Mouse (Mus musculus) adrenal gland, adult 18-20 months (tissue): Measurements from ENCODE around the gene Prpf38b. TPM values are rescaled to one million over a fixed set of nuclear protein-coding genes. Genes with fewer than 3 reads are reported as not detected.

Experiments used
- DNase-seq, 2 experiments: peaks; one replicate each; pipeline ENCODE4 v3.0.0; 2021 to 2022; ENCODE audit warnings: low spot score in 2 of 2
- long read RNA-seq, 2 experiments: library from polyadenylated mRNA; stranded (forward); transcript quantifications; one replicate each; pipeline ENCODE4 v2.0.0; 2021
- total RNA-seq, 2 experiments: library from RNA; stranded (reverse); gene quantifications; 1 replicate in 1 of 2; 2 replicates in 1 of 2; pipeline ENCODE4 v1.2.3; 2021

Prpf38b gene
- 10 to 100 TPM; 56.6 to 73.2 TPM for total RNA-seq
- long read RNA-seq, experiment 1, transcript Prpf38b-201 (6 exons, 3,026 nt), result major isoform, 30 of 34 reads
- long read RNA-seq, experiment 1, partial matches to known transcripts, result 0 of 34 reads
- long read RNA-seq, experiment 1, other reads (novel, unspliced or antisense), result 4 of 34 reads
- long read RNA-seq, experiment 2, transcript Prpf38b-201 (6 exons, 3,026 nt), result major isoform, 58 of 75 reads
- long read RNA-seq, experiment 2, partial matches to known transcripts, result 4 of 75 reads
- long read RNA-seq, experiment 2, other reads (novel, unspliced or antisense), result 13 of 75 reads

DNA sequence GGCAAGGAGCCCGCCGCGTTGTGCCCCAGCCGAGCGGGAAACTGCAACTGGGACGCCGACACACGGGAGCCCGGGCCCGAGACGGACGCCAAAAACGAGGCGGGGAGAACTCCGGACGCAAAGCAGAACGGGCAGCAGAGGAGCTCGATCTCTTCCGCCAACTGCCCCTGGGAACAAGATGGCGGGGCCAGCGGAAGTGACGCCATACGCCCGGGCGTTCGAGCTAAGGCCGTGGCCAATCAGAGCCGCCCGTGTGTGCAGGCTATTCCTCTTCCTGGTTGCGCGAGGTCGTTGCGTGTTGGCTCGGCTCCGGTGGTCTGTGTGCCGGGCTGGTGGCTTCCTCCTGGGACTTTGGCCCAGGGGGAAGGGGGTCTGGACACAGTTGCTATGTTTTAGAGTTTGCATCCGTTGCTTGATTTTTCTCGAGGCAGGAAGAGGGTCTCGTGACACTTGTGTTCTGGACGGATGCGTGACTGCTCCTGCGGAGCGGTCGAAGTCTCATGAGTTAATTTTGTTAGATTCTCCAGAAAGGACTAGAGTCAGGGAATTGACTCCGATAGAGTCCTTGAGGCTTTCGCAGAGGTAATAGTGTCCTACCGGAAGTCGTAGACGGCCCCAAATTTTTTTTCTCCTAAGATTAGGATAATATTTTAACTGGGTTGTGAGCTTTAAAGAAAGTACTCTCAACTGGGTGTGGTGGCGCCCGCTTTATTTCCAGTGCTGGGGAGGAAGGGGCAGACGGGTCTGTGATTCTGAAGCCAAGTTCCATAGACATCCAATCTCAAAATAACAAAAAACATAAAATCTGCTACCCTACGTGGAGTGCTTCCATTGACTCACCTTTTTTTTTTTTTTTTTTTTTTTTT lies at the start of gene Prpf38b:
Prpf38b (minus strand) TSS at position 180 of the 866 bp plus-strand sequence.
- DNase-seq, result peak; percentile 92 to 93

DNA sequence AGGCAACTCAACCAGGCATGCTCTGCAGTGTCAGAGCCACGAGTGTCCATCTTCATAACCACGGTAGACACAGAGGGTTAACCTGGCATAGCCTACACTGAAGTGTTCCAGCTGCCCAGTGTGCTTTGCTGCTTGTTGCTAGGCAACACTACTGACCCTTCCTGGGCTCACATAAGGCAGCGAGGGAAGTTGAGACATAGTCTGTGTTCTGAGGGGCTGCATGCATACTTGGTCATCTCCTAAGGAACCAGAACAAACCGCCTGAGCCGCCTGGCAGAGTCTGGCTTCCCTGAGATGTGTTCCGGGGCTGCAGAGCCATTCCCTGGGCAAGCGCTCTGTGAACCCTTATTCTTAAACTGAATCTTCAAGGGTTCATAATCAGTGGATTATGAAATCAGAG lies 49.7 kb upstream of the Prpf38b start:
- no peak for DNase-seq

- DNase-seq, result no peak
Measured at GRCm38 (mm10) chr3:108959680-108960295, 48.3 kb upstream of the Prpf38b start.

GRCm38 (mm10) chr3:108957976-108958375 lies 46.4 kb upstream of the Prpf38b start:
- no peak for DNase-seq

- DNase-seq, result no peak
Measured at GRCm38 (mm10) chr3:108940996-108941395, 29.5 kb upstream of the Prpf38b start.

DNA sequence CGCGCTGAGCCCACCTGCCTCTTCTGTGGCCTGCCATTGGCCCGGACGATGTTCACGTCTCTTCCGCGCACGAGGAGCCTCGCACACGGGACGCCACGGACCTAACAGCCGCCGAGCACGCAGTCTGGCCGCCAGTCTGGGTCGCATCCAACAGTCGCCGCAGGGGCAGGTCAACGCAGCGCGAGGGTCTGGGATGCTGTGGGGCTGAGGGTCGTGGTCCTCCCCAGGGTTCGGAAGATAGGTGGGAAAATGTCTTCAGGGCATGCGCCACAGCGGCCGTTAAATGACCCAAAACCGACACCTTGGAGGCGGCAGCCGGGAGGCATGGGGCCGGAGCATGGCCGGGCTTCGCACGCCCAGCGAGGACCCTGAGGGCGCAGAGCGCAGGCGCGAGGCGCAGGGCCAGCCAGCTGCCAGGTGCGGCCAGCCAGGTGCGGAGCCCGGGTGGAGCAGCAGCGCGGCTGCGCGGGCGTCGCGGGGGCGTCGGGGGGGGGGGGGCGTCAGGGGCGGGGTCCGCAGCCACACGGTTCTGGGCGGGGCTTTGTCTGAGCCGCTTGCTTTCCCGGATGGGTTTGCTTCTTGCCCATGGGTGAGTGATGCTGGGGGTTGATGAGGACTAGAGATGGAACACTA lies 28.6 kb upstream of the Prpf38b start, which contains the start of gene Gm9857:
Gm9857 (minus strand) TSS at position 445 of the 633 bp plus-strand sequence.
- no peak for DNase-seq

DNA sequence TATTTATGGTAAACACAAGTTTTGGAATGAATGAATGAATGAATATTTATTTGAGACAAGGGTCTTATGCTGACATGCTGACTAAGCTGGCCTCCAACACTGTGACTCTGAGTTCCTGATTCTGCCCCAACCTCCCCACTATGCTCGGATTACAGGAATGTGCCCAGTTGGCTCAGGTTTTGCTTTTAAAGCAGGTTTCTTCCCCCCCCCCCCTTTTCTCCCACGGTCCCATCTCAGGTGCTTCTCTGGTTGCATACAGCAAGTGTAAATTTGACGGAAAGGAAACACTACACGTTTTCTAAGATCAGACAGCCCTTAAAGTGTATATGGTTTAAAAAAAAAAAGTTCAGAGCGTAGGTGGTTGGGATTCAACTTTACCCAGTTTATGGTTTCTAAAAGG lies 28.0 kb upstream of the Prpf38b start, which contains the start of gene Henmt1:
Henmt1 (plus strand) TSS at position 301 of the 400 bp plus-strand sequence.
- no peak for DNase-seq

GRCm38 (mm10) chr3:108938691-108939090 lies 27.2 kb upstream of the Prpf38b start:
- DNase-seq, result no peak

- no peak for DNase-seq
Measured at GRCm38 (mm10) chr3:108933557-108933956, 22.0 kb upstream of the Prpf38b start.

- no peak for DNase-seq
Measured at GRCm38 (mm10) chr3:108926308-108926707, 14.8 kb upstream of the Prpf38b start.

GRCm38 (mm10) chr3:108925677-108926076 lies 14.2 kb upstream of the Prpf38b start:
- DNase-seq, result no peak

DNA sequence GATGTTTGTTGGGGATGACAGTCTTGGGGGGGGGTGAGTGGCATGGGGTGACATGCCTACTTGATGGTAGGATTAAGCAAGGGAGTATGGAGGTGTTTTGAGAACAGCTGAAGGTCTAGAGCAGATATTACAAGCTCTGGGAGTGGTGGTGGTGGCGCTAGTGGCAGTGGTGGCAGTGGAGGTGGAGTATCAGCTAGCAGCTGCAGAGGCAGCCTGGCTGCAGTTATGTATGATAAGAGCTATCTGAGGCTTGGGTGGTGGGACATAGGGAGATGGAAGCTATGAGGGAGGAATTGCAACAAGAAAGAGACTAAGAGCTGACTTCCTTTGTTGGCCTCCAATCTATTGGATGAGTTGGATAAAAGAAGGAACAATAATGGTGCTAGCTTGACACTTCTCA lies 10.3 kb upstream of the Prpf38b start:
- DNase-seq, result no peak

DNA sequence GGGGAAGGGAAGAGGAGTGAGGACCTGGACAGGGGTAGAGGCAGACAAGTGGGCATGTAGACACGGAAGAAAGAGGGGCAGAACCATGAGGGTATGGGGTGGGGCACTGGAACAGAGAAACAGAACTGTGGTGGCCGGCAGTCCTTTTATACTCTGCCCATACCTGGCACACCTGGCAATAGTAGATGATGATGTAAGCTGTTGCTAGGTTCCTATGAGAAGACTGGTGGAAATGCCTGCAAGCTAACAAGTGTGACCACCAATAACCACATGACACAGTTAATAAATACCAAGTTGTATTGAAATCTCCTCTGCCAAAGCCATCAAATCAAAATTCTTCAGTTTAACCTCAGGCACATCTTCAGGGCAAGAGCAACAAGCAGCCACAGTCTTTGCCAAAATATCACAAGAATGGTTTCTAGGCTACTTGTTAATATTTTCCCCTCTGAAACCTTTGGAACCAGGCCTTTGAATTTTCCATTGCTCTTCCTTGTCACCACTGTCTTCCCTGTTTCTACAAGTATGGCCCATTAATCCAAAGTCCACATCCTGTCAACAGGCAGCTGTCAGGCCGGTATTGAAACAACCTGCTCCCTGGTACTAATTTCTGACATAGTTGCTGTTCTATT lies 9.0 kb upstream of the Prpf38b start:
- no peak for DNase-seq

GRCm38 (mm10) chr3:108918852-108919251 lies 7.3 kb upstream of the Prpf38b start:
- no peak for DNase-seq

- DNase-seq, result no peak
Measured at GRCm38 (mm10) chr3:108917986-108918385, 6.5 kb upstream of the Prpf38b start.

DNA sequence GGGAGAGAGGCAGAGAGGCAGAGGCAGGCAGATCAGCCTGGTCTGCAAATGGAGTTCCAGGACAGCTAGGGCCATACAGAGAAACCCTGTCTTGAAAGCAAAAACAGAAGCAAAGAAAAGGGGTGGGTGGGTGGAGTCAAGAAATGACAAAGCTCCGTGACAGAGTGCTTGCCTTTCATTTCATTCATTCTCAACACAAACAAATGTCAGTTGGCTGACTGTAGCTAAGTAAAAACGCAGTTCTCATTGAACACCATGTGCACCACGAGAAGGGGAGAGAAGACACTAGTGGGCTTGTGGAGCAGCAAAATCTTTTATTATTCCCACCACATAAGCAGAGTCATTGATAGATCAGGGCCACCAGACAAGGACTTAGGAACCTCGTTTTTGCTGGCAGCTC lies 5.3 kb upstream of the Prpf38b start:
- DNase-seq, result no peak

GRCm38 (mm10) chr3:108915999-108916398 lies 4.5 kb upstream of the Prpf38b start:
- DNase-seq, result no peak

- peak in 1 of 2 experiments; percentile 57 for DNase-seq
Measured at GRCm38 (mm10) chr3:108911081-108911547, 413 bp downstream of the Prpf38b start.

GRCm38 (mm10) chr3:108910303-108911080 lies 1.0 kb downstream of the Prpf38b start:
- DNase-seq, result peak; percentile 22 to 24

- DNase-seq, result no peak
Measured at GRCm38 (mm10) chr3:108902934-108903333, 8.6 kb downstream of the Prpf38b start.
